Mouse (Mus musculus) heart, embryonic 16.5 days (tissue): ENCODE data around the gene Spry2. TPM values are rescaled to one million over a fixed set of nuclear protein-coding genes. Genes with fewer than 3 reads are reported as not detected.

ENCODE experiments used
- ATAC-seq: fragments of 200-750 bp; cut with Nextera tagmentation; replicated peaks from 2 replicates; pipeline ENCODE4 v1.8.0; 2017; ENCODE audit warnings: moderate number of reproducible peaks; ENCODE audit not compliant: insufficient read depth, low FRiP score; ENCODE audit errors: extremely low read depth
- H3K27ac ChIP-seq: fragments of 300-500 bp; sonication (generic); 2 replicates; pipeline ENCODE4 v1.5.1; 2014; ENCODE audit warnings: mild to moderate bottlenecking, low read length, control low read depth, moderate library complexity
- H3K27me3 ChIP-seq: fragments of 300-500 bp; sonication (generic); 2 replicates; pipeline ENCODE4 v1.6.1; 2014; ENCODE audit warnings: low read length, mixed read lengths; ENCODE audit not compliant: control insufficient read depth, insufficient read depth
- H3K36me3 ChIP-seq: fragments of 300-500 bp; sonication (generic); 2 replicates; pipeline ENCODE4 v1.6.1; 2014; ENCODE audit not compliant: control insufficient read depth, insufficient read depth
- H3K4me1 ChIP-seq: fragments of 300-500 bp; sonication (generic); 2 replicates; pipeline ENCODE4 v1.6.1; 2014; ENCODE audit warnings: low read length, mixed read lengths; ENCODE audit not compliant: control insufficient read depth, insufficient read depth
- H3K4me2 ChIP-seq: fragments of 300-500 bp; sonication (generic); 2 replicates; pipeline ENCODE4 v1.6.1; 2014; ENCODE audit warnings: low read depth, mild to moderate bottlenecking, control low read depth, low read length
- H3K4me3 ChIP-seq: fragments of 300-500 bp; sonication (generic); 2 replicates; pipeline ENCODE4 v1.5.1; 2014; ENCODE audit warnings: mild to moderate bottlenecking, control low read depth, low read length
- H3K9ac ChIP-seq: fragments of 300-500 bp; sonication (generic); 2 replicates; pipeline ENCODE4 v1.6.1; 2014; ENCODE audit warnings: low read length, control low read depth
- H3K9me3 ChIP-seq: fragments of 300-500 bp; sonication (generic); replicated peaks from 2 replicates; pipeline ENCODE4 v1.6.1; 2016; ENCODE audit warnings: low read length; ENCODE audit not compliant: control insufficient read depth
- WGBS: fragments of 180-500 bp; shearing (Covaris S2); extraction: QIAGEN DNeasy Blood & Tissue Kit; methylation state at CpG from one replicate; pipeline ENCODE4 v1.1.7; 2014; 5-methylcytosine and 5-hydroxymethylcytosine counted together
- polyA plus RNA-seq: library from polyadenylated mRNA; unstranded; fragments of >200 nt; fragmentation: Nextera tagmentation; extraction: Ambion mirVana; gene quantifications from 2 replicates; pipeline ENCODE4 v1.2.1, GENCODE M21; 2015

Gene Spry2
- 44.9 and 52.4 TPM in 2 replicates for polyA plus RNA-seq

- Histone ChIP-seq H3K4me2 (peak within 1 kb of the TSS; percentile 97), H3K4me1 (peaks cover 14% of the 10 kb centered on the region), H3K36me3 (peaks cover 6% of the 10 kb centered on the region; the same call in 1 of the 2 replicates), H3K9me3 (no peaks in the 10 kb centered on the region), H3K4me3 (peak within 1 kb of the TSS; percentile 83), H3K9ac (peak within 1 kb of the TSS; percentile 97), H3K27ac (peak within 1 kb of the TSS; percentile 97), H3K27me3 (no peaks in the 10 kb centered on the region)
- ATAC-seq, result peak; percentile 90
- under 1% methylated on average over 68 of the region's 89 CpGs for WGBS
These were observed at the start of gene Spry2 for GRCm38 (mm10) chr14:105896791-105897568. Gene Spry2, minus strand, starts transcription at chr14:105896819.

GRCm38 (mm10) chr14:105941353-105941752, 44.7 kb upstream of the Spry2 start:
- Histone ChIP-seq H3K4me1 (no peaks in the 10 kb centered on the region), H3K27ac (no peak overlapping the region), H3K4me3 (no peak overlapping the region), H3K4me2 (no peak overlapping the region), H3K9me3 (no peaks in the 10 kb centered on the region), H3K9ac (no peak overlapping the region), H3K27me3 (no peaks in the 10 kb centered on the region), H3K36me3 (no peaks in the 10 kb centered on the region)
- ATAC-seq, result no peak; the same call in 1 of the 2 replicates
- WGBS, result 45% methylated on average over 9 of the region's 9 CpGs

GRCm38 (mm10) chr14:105926726-105927125, 30.1 kb upstream of the Spry2 start:
- Histone ChIP-seq H3K27me3 (no peaks in the 10 kb centered on the region), H3K4me2 (no peak overlapping the region), H3K4me1 (peaks cover 9% of the 10 kb centered on the region), H3K27ac (no peak overlapping the region), H3K36me3 (no peaks in the 10 kb centered on the region), H3K9ac (no peak overlapping the region), H3K9me3 (no peaks in the 10 kb centered on the region), H3K4me3 (no peak overlapping the region)
- no peak for ATAC-seq
- 64% methylated on average over 9 of the region's 9 CpGs for WGBS

GRCm38 (mm10) chr14:105925305-105925704, 28.7 kb upstream of the Spry2 start:
- Histone ChIP-seq H3K9ac (no peak overlapping the region), H3K36me3 (no peaks in the 10 kb centered on the region), H3K4me3 (no peak overlapping the region), H3K27ac (no peak overlapping the region), H3K4me1 (peaks cover 17% of the 10 kb centered on the region), H3K9me3 (no peaks in the 10 kb centered on the region), H3K27me3 (no peaks in the 10 kb centered on the region), H3K4me2 (no peak overlapping the region)
- no peak for ATAC-seq
- 81% methylated on average over 2 of the region's 2 CpGs for WGBS

- H3K27ac ChIP-seq, result no peak overlapping the region
- ATAC-seq, result no peak
- H3K4me3 ChIP-seq, result no peak overlapping the region
- H3K9ac ChIP-seq, result no peak overlapping the region
- H3K4me1 ChIP-seq, result peaks cover 17% of the 10 kb centered on the region
- H3K27me3 ChIP-seq, result no peaks in the 10 kb centered on the region
- no peak overlapping the region for H3K4me2 ChIP-seq
- no peaks in the 10 kb centered on the region for H3K36me3 ChIP-seq
- WGBS, result 28% methylated on average over 1 of the region's 1 CpGs
- no peaks in the 10 kb centered on the region for H3K9me3 ChIP-seq
These were observed 28.1 kb upstream of the Spry2 start for GRCm38 (mm10) chr14:105924712-105925111.

GRCm38 (mm10) chr14:105922874-105923273, 26.3 kb upstream of the Spry2 start:
- H3K4me3 ChIP-seq, result no peak overlapping the region
- ATAC-seq, result no peak
- peak overlapping the region; percentile 39 for H3K27ac ChIP-seq
- no peaks in the 10 kb centered on the region for H3K9me3 ChIP-seq
- no peaks in the 10 kb centered on the region for H3K36me3 ChIP-seq
- peak overlapping the region; percentile 28; the same call in 1 of the 2 replicates for H3K4me2 ChIP-seq
- no peaks in the 10 kb centered on the region for H3K27me3 ChIP-seq
- H3K4me1 ChIP-seq, result peaks cover 17% of the 10 kb centered on the region
- 12% methylated on average over 8 of the region's 8 CpGs for WGBS
- H3K9ac ChIP-seq, result no peak overlapping the region

- WGBS, result 29% methylated on average over 5 of the region's 5 CpGs
- ATAC-seq, result no peak
- Histone ChIP-seq H3K9ac (no peak overlapping the region), H3K4me3 (no peak overlapping the region), H3K4me1 (peaks cover 17% of the 10 kb centered on the region), H3K27ac (peak overlapping the region; percentile 55; the same call in 1 of the 2 replicates), H3K9me3 (no peaks in the 10 kb centered on the region), H3K4me2 (no peak overlapping the region), H3K36me3 (no peaks in the 10 kb centered on the region), H3K27me3 (no peaks in the 10 kb centered on the region)
These were observed 25.8 kb upstream of the Spry2 start for GRCm38 (mm10) chr14:105922427-105922826.

- Histone ChIP-seq H3K4me1 (peaks cover 17% of the 10 kb centered on the region), H3K4me3 (no peak overlapping the region; the same call in 1 of the 2 replicates), H3K9me3 (no peaks in the 10 kb centered on the region), H3K36me3 (no peaks in the 10 kb centered on the region), H3K27ac (no peak overlapping the region; the same call in 1 of the 2 replicates), H3K4me2 (peak overlapping the region; percentile 50), H3K27me3 (no peaks in the 10 kb centered on the region), H3K9ac (peak overlapping the region; percentile 57)
- ATAC-seq, result no peak
- WGBS, result 19% methylated on average over 8 of the region's 8 CpGs
These were observed 24.6 kb upstream of the Spry2 start for GRCm38 (mm10) chr14:105921217-105921695.
